Mouse (Mus musculus) CH12.LX (cell line): ENCODE results near the gene Qrfp. TPM values are rescaled to one million over a fixed set of nuclear protein-coding genes. Genes with fewer than 3 reads are reported as not detected.

Source experiments
- DNase-seq: peaks from one replicate; pipeline ENCODE4 v3.0.0-alpha.2; 2013; ENCODE audit errors: extremely low read depth
- H3K27ac ChIP-seq: 2 replicates; pipeline ENCODE4 v1.5.1; 2012; ENCODE audit warnings: low read depth, mild to moderate bottlenecking, control low read depth, moderate library complexity; ENCODE audit not compliant: insufficient read depth
- H3K27me3 ChIP-seq: replicated peaks from 2 replicates; pipeline ENCODE3; 2012; ENCODE audit warnings: inconsistent platforms
- H3K36me3 ChIP-seq, 2 experiments: replicated peaks in 1 of 2; 2 replicates each; pipeline versions ENCODE3 to v1.6.1; 2012; ENCODE audit warnings: inconsistent platforms in 1 of 2, low read length in 1 of 2, mild to moderate bottlenecking in 1 of 2, mixed read lengths in 1 of 2, moderate library complexity in 1 of 2; ENCODE audit not compliant: control insufficient read depth in 1 of 2, insufficient read depth in 1 of 2
- H3K4me1 ChIP-seq, 2 experiments: 2 replicates each; pipeline ENCODE4 v1.6.1; 2012; ENCODE audit warnings: inconsistent platforms in 1 of 2, moderate library complexity in 1 of 2; ENCODE audit not compliant: insufficient read depth in 2 of 2, control insufficient read depth in 1 of 2
- H3K4me2 ChIP-seq: 2 replicates; pipeline ENCODE4 v1.6.1; 2012; ENCODE audit warnings: low read depth, mild to moderate bottlenecking, control low read depth; ENCODE audit not compliant: poor library complexity, insufficient read depth, severe bottlenecking
- H3K4me3 ChIP-seq, 3 experiments: fragments of 150-350 bp in 1 of 3; sonication (generic) in 1 of 3; replicated peaks in 1 of 3; 2 replicates each; pipeline versions ENCODE3 to v1.5.1; 2011 to 2012; ENCODE audit warnings: low read depth in 2 of 3, low read length in 2 of 3, mild to moderate bottlenecking in 2 of 3, moderate library complexity in 2 of 3, control low read depth in 1 of 3, improper control_type of control experiment in 1 of 3, inconsistent platforms in 1 of 3, mixed read lengths in 1 of 3; ENCODE audit not compliant: poor library complexity in 1 of 3
- H3K79me2 ChIP-seq: replicated peaks from 2 replicates; pipeline ENCODE4 v1.6.1; 2012; ENCODE audit warnings: mild to moderate bottlenecking, moderate library complexity; ENCODE audit not compliant: control insufficient read depth, poor library complexity, insufficient read depth, severe bottlenecking; ENCODE audit errors: extremely low read depth
- H3K9ac ChIP-seq: 2 replicates; pipeline ENCODE4 v1.6.1; 2012; ENCODE audit warnings: low read depth, mild to moderate bottlenecking, control low read depth, moderate library complexity; ENCODE audit not compliant: insufficient read depth
- H3K9me3 ChIP-seq: replicated peaks from 2 replicates; pipeline ENCODE3; 2012; ENCODE audit warnings: low read length, inconsistent platforms, mixed read lengths
- CHD2 ChIP-seq: IDR thresholded peaks from 2 replicates; pipeline ENCODE4 v1.6.1; 2011; ENCODE audit warnings: low read length, improper control_type of control experiment
- E2F4 ChIP-seq: IDR thresholded peaks from 2 replicates; pipeline ENCODE4 v1.6.1; 2011; ENCODE audit warnings: low read depth, low read length, improper control_type of control experiment; ENCODE audit not compliant: insufficient replicate concordance
- ETS1 ChIP-seq: conservative IDR thresholded peaks from 2 replicates; pipeline ENCODE4 v1.6.1; 2012; ENCODE audit warnings: low read depth, mild to moderate bottlenecking, inconsistent platforms, low read length, improper control_type of control experiment, moderate library complexity
- HCFC1 ChIP-seq: IDR thresholded peaks from 2 replicates; pipeline ENCODE4 v1.6.1; 2012; ENCODE audit warnings: low read depth, mild to moderate bottlenecking, inconsistent platforms, low read length, improper control_type of control experiment
- JUN ChIP-seq: IDR thresholded peaks from 2 replicates; pipeline ENCODE4 v1.6.1; 2011; ENCODE audit warnings: low read depth, mild to moderate bottlenecking, low read length, improper control_type of control experiment, moderate library complexity; ENCODE audit not compliant: insufficient read depth
- JUND ChIP-seq: conservative IDR thresholded peaks from 2 replicates; pipeline ENCODE4 v1.6.1; 2011; ENCODE audit warnings: low read depth, low read length, improper control_type of control experiment
- MYC ChIP-seq: IDR thresholded peaks from 2 replicates; pipeline ENCODE4 v1.6.1; 2011; ENCODE audit warnings: low read depth, mild to moderate bottlenecking, improper control_type of control experiment, low read length
- NELFE ChIP-seq: IDR thresholded peaks from 2 replicates; pipeline ENCODE4 v1.6.1; 2011; ENCODE audit warnings: low read depth, low read length, improper control_type of control experiment
- POLR2A ChIP-seq: IDR thresholded peaks from 2 replicates; pipeline ENCODE4 v1.6.1; 2011; ENCODE audit warnings: low read depth, mild to moderate bottlenecking, improper control_type of control experiment, low read length
- RAD21 ChIP-seq: IDR thresholded peaks from 2 replicates; pipeline ENCODE4 v1.6.1; 2011; ENCODE audit warnings: low read depth, mild to moderate bottlenecking, low read length, improper control_type of control experiment, moderate library complexity
- SMC3 ChIP-seq: IDR thresholded peaks from 2 replicates; pipeline ENCODE4 v1.6.1; 2011; ENCODE audit warnings: low read depth, low read length, improper control_type of control experiment
- UBTF ChIP-seq: IDR thresholded peaks from 2 replicates; pipeline ENCODE4 v1.6.1; 2012; ENCODE audit warnings: low read depth, mild to moderate bottlenecking, inconsistent platforms, low read length, improper control_type of control experiment, moderate library complexity
- USF1 ChIP-seq: IDR thresholded peaks from 2 replicates; pipeline ENCODE4 v1.6.1; 2014; ENCODE audit warnings: low read depth, mild to moderate bottlenecking, inconsistent platforms, low read length, improper control_type of control experiment
- USF2 ChIP-seq: conservative IDR thresholded peaks from 2 replicates; pipeline ENCODE4 v1.6.1; 2011; ENCODE audit warnings: low read depth, low read length, improper control_type of control experiment
- ZKSCAN1 ChIP-seq: IDR thresholded peaks from 2 replicates; pipeline ENCODE4 v1.6.1; 2012; ENCODE audit warnings: low read depth, inconsistent platforms, low read length, improper control_type of control experiment, borderline replicate concordance
- dilution Hi-C: fragments of 300-500 bp; cut with MboI; formaldehyde crosslinking; loops from 2 replicates; pipeline ENCODE4 v1.14.3; 2020; ENCODE audit warnings: low sequenced_read_pairs; ENCODE audit not compliant: extremely low pct_unique_long_range_greater_than_20kb, extremely low pct_ligation_motif_present
- in situ Hi-C: fragments of 300-500 bp; cut with MboI; formaldehyde crosslinking; loops from 3 replicates; pipeline ENCODE4 v1.14.3; 2019; ENCODE audit warnings: low sequenced_read_pairs, low pct_ligation_motif_present, low pct_unique_long_range_greater_than_20kb, mixed read lengths
- polyA plus RNA-seq: library from polyadenylated mRNA; unstranded; fragments of >175 nt; gene quantifications from 2 replicates; pipeline ENCODE4 v1.2.1, GENCODE M21; 2012; ENCODE audit warnings: low read depth; ENCODE audit not compliant: insufficient read length
- total RNA-seq, 2 experiments: library from RNA; depleted of rRNA; stranded (reverse); fragments of 300-350 nt in 1 of 2; fragments of >200 nt in 1 of 2; gene quantifications; 2 replicates each; pipeline ENCODE4 v1.2.3; 2012 to 2014

Gene Qrfp
- total and polyA plus RNA-seq, 3 experiments, result not detected

- H3K4me3 ChIP-seq, result no peak overlapping the region
- H3K27me3 ChIP-seq, result peaks cover 95% of the 10 kb centered on the region
- H3K9ac ChIP-seq, result no peak overlapping the region
- dilution Hi-C loops, result no loop called here
- in situ Hi-C loops, result no loop called here
- H3K9me3 ChIP-seq, result no peaks in the 10 kb centered on the region
- peaks cover 0 to 2% of the 10 kb centered on the region in 2 experiments; a peak in 1 of 4 replicates for H3K4me1 ChIP-seq
- no peak for DNase-seq
- H3K27ac ChIP-seq, result no peak overlapping the region
- no peak for TF ChIP-seq RAD21
- no peak for TF ChIP-seq ZKSCAN1
- TF ChIP-seq POLR2A, result no peak
- TF ChIP-seq JUND, result no peak
- no peak for TF ChIP-seq ETS1
- no peak for TF ChIP-seq HCFC1
- TF ChIP-seq SMC3, result no peak
- no peak for TF ChIP-seq UBTF
- no peak for TF ChIP-seq E2F4
- TF ChIP-seq USF1, result no peak
- no peak for TF ChIP-seq JUN
- no peak for TF ChIP-seq CHD2
- no peak for TF ChIP-seq NELFE
- TF ChIP-seq, all 38 proteins: peak for 0
- no peaks in the 10 kb centered on the region for H3K36me3 ChIP-seq
- H3K79me2 ChIP-seq, result no peaks in the 10 kb centered on the region
- no peak overlapping the region for H3K4me2 ChIP-seq
These were observed 26.6 kb upstream of the Qrfp start for GRCm38 (mm10) chr2:31836985-31837384.

GRCm38 (mm10) chr2:31836091-31836490, 25.7 kb upstream of the Qrfp start:
- no peak for DNase-seq
- Histone ChIP-seq H3K9me3 (no peaks in the 10 kb centered on the region), H3K9ac (no peak overlapping the region), H3K4me2 (no peak overlapping the region), H3K4me3 (no peak overlapping the region), H3K36me3 (no peaks in the 10 kb centered on the region), H3K27me3 (peaks cover 94% of the 10 kb centered on the region), H3K27ac (no peak overlapping the region), H3K79me2 (no peaks in the 10 kb centered on the region), H3K4me1 (peaks cover 0 to 2% of the 10 kb centered on the region in 2 experiments; a peak in 1 of 4 replicates)
- in situ Hi-C loops, result no loop called here
- TF ChIP-seq MYC (no peak), UBTF (no peak)
- dilution Hi-C loops, result no loop called here

- Histone ChIP-seq H3K9ac (no peak overlapping the region), H3K27ac (no peak overlapping the region), H3K4me1 (peaks cover 1 to 4% of the 10 kb centered on the region in 2 experiments; a peak in 3 of 4 replicates), H3K27me3 (peaks cover 92% of the 10 kb centered on the region), H3K79me2 (no peaks in the 10 kb centered on the region), H3K4me3 (no peak overlapping the region), H3K36me3 (no peaks in the 10 kb centered on the region), H3K4me2 (no peak overlapping the region), H3K9me3 (no peaks in the 10 kb centered on the region)
- in situ Hi-C loops (no loop called here), dilution Hi-C loops (no loop called here)
- no peak for TF ChIP-seq JUN
- no peak for TF ChIP-seq USF2
- TF ChIP-seq RAD21, result no peak
- DNase-seq, result no peak
These were observed 18.0 kb upstream of the Qrfp start for GRCm38 (mm10) chr2:31828311-31828825.
